ENCODE assay signal across 8 mouse cellular contexts in genomic region chr1:74949666-74950050, GRCm38 (mm10). TPM values are rescaled to one million over a fixed set of nuclear protein-coding genes. Genes with fewer than 3 reads are reported as not detected.
DNase-seq lines count a peak whose midpoint lies in the region; ATAC-seq and TF ChIP-seq lines count a peak whose summit lies in the region.

No protein-coding gene starts in this region.

- DNase-seq in cerebellum, adult 8-10 months, result no peak
- DNase-seq in embryonic facial prominence, embryonic 14.5 days (ENCODE audit: low spot score), result no peak
- DNase-seq in liver, postnatal 0 days, result peak; percentile 76
- no peak for DNase-seq in retina, embryonic 14.5 days (ENCODE audit: low spot score)
- DNase-seq in left cerebral cortex, postnatal 14 days (ENCODE audit: low spot score in 2 of 2), result no peak

- H3K4me3 ChIP-seq in embryonic facial prominence, embryonic 14.5 days (ENCODE audit: low read depth, low read length), result peak overlapping the region; percentile 43; the same call in 1 of the 2 replicates
- H3K4me3 ChIP-seq in intestine, postnatal 0 days (ENCODE audit: low read depth, low read length), result peak overlapping the region; percentile 70
- H3K4me3 ChIP-seq in liver, postnatal 0 days (ENCODE audit: low read depth, low read length), result peak overlapping the region; percentile 41

- H3K36me3 ChIP-seq in embryonic facial prominence, embryonic 14.5 days (ENCODE audit: control insufficient read depth, insufficient read depth, low read length), result no peaks in the 10 kb centered on the region
- H3K36me3 ChIP-seq in intestine, postnatal 0 days (ENCODE audit: control insufficient read depth, insufficient read depth), result peaks cover 20% of the 10 kb centered on the region; the same call in 1 of the 2 replicates
- H3K36me3 ChIP-seq in liver, postnatal 0 days (replicated peaks; ENCODE audit: insufficient read depth, low read length), result peaks cover 3% of the 10 kb centered on the region; the same call in 1 of the 2 replicates

- H3K27ac ChIP-seq in embryonic facial prominence, embryonic 14.5 days (replicated peaks; ENCODE audit: low read depth, low read length), result no peak overlapping the region
- H3K27ac ChIP-seq in intestine, postnatal 0 days (ENCODE audit: low read depth, low read length), result peak overlapping the region; percentile 95
- H3K27ac ChIP-seq in liver, postnatal 0 days (ENCODE audit: low read depth), result 0 out of 2 replicates have a peak overlapping the region, but pooled peaks have one; percentile 34

- WGBS in embryonic facial prominence, embryonic 14.5 days, result 3% methylated on average over 24 of the region's 24 CpGs
- WGBS in intestine, postnatal 0 days, result 2% methylated on average over 24 of the region's 24 CpGs
- 3% methylated on average over 24 of the region's 24 CpGs for WGBS in liver, postnatal 0 days (ENCODE audit: insufficient replicate concordance)

- TF ChIP-seq CTCF in intestine, postnatal 0 days (IDR thresholded peaks at IDR 0.05; ENCODE audit: low read depth), result no peak
- no peak for TF ChIP-seq CTCF in liver, postnatal 0 days (IDR thresholded peaks at IDR 0.05; ENCODE audit: low read depth)

- peak overlapping the region; percentile 71; the same call in 1 of the 2 replicates for H3K4me2 ChIP-seq in embryonic facial prominence, embryonic 14.5 days (ENCODE audit: low read depth, low read length)
- H3K4me2 ChIP-seq in intestine, postnatal 0 days (replicated peaks; ENCODE audit: low read depth), result peak overlapping the region; percentile 78
- H3K4me2 ChIP-seq in liver, postnatal 0 days (ENCODE audit: low read depth, low read length), result peak overlapping the region; percentile 76

- H3K4me1 ChIP-seq in embryonic facial prominence, embryonic 14.5 days (ENCODE audit: control insufficient read depth, insufficient read depth, low read length), result peaks cover 4% of the 10 kb centered on the region; the same call in 1 of the 2 replicates
- peaks cover 3% of the 10 kb centered on the region; the same call in 1 of the 2 replicates for H3K4me1 ChIP-seq in intestine, postnatal 0 days (replicated peaks; ENCODE audit: control insufficient read depth, insufficient read depth, low read length)
- H3K4me1 ChIP-seq in liver, postnatal 0 days (ENCODE audit: insufficient read depth), result peaks cover 6% of the 10 kb centered on the region; the same call in 1 of the 2 replicates

- H3K9ac ChIP-seq in embryonic facial prominence, embryonic 14.5 days (ENCODE audit: low read depth, low read length), result no peak overlapping the region
- peak overlapping the region; percentile 84 for H3K9ac ChIP-seq in intestine, postnatal 0 days (ENCODE audit: low read depth, low read length)
- H3K9ac ChIP-seq in liver, postnatal 0 days (replicated peaks), result peak overlapping the region; percentile 30; the same call in 1 of the 2 replicates

- no peak for TF ChIP-seq EP300 in liver, postnatal 0 days (IDR thresholded peaks at IDR 0.05; ENCODE audit: low read depth)

- H3K27me3 ChIP-seq in embryonic facial prominence, embryonic 14.5 days (replicated peaks; ENCODE audit: control insufficient read depth, insufficient read depth, low read length), result peaks cover 98% of the 10 kb centered on the region
- H3K27me3 ChIP-seq in intestine, postnatal 0 days (replicated peaks; ENCODE audit: control insufficient read depth, insufficient read depth, low read length), result peaks cover 38% of the 10 kb centered on the region
- peaks cover 66% of the 10 kb centered on the region for H3K27me3 ChIP-seq in liver, postnatal 0 days (ENCODE audit: insufficient read depth, low read length)

- H3K9me3 ChIP-seq in embryonic facial prominence, embryonic 14.5 days (ENCODE audit: control insufficient read depth, low read length), result no peaks in the 10 kb centered on the region
- no peaks in the 10 kb centered on the region for H3K9me3 ChIP-seq in intestine, postnatal 0 days (ENCODE audit: control insufficient read depth)
- no peaks in the 10 kb centered on the region for H3K9me3 ChIP-seq in liver, postnatal 0 days (ENCODE audit: low read length)

- ATAC-seq in cerebellum, adult (ENCODE audit: insufficient number of reproducible peaks, low FRiP score, low TSS enrichment), result 0 out of 2 replicates have a peak, but pooled peaks have one; percentile 24
- ATAC-seq in embryonic facial prominence, embryonic 14.5 days (ENCODE audit: low read depth), result no peak
- ATAC-seq in intestine, postnatal 0 days, result peak; percentile 66
- ATAC-seq in liver, postnatal 0 days, result peak; percentile 87
- no peak for ATAC-seq in erythroid progenitor cell, adult 5-6 weeks (replicated peaks; ENCODE audit: low FRiP score, poor library complexity, severe bottlenecking)

- intact Hi-C loops in left cerebral cortex, postnatal 14 days (cut with DNase I), result loop anchor here (5.0 kb wide), 1 partner anchor 68 kb away; no protein-coding TSS in a partner anchor

RNA-seq across cellular contexts. Expression of gene Ihh, which starts 1.8 kb away (rescaled TPM):
- polyA plus RNA-seq in embryonic facial prominence, embryonic 14.5 days (2014; fragmentation: Nextera tagmentation; extraction: Ambion mirVana), result 2.0 and 2.2 TPM in 2 replicates
- 24.9 and 25.3 TPM in 2 replicates for polyA plus RNA-seq in intestine, postnatal 0 days (2015; fragmentation: Nextera tagmentation; extraction: Ambion mirVana)
- polyA plus RNA-seq in liver, postnatal 0 days (2015; fragmentation: Nextera tagmentation; extraction: Ambion mirVana), result 1.1 TPM in 2 replicates
- not detected in 2 replicates for total RNA-seq in erythroid progenitor cell, adult 5-6 weeks (2015; ENCODE audit: low replicate concordance)
- not detected in 2 replicates for total RNA-seq in erythroid progenitor cell, adult 5-6 weeks (2017; ENCODE audit: low replicate concordance)
- under 1 TPM; 0.30 to 0.33 TPM for total RNA-seq in left cerebral cortex, postnatal 14 days (2021)

RNA-seq across cellular contexts. Expression of gene Cfap65, which starts 14.3 kb away (rescaled TPM):
- polyA plus RNA-seq in embryonic facial prominence, embryonic 14.5 days (2014; fragmentation: Nextera tagmentation; extraction: Ambion mirVana), result 0.25 and 1.2 TPM in 2 replicates
- polyA plus RNA-seq in intestine, postnatal 0 days (2015; fragmentation: Nextera tagmentation; extraction: Ambion mirVana), result 0.03 and 0.04 TPM in 2 replicates
- not detected in 2 replicates for polyA plus RNA-seq in liver, postnatal 0 days (2015; fragmentation: Nextera tagmentation; extraction: Ambion mirVana)
- not detected in 2 replicates for total RNA-seq in erythroid progenitor cell, adult 5-6 weeks (2015; ENCODE audit: low replicate concordance)
- not detected in 2 replicates for total RNA-seq in erythroid progenitor cell, adult 5-6 weeks (2017; ENCODE audit: low replicate concordance)
- 1 to 10 TPM; 1.9 TPM for total RNA-seq in left cerebral cortex, postnatal 14 days (2021)

RNA-seq across cellular contexts. Expression of gene Cryba2, which starts 56.7 kb away (rescaled TPM):
- not detected in 2 replicates for polyA plus RNA-seq in embryonic facial prominence, embryonic 14.5 days (2014; fragmentation: Nextera tagmentation; extraction: Ambion mirVana)
- polyA plus RNA-seq in intestine, postnatal 0 days (2015; fragmentation: Nextera tagmentation; extraction: Ambion mirVana), result 0.71 and 1.2 TPM in 2 replicates
- not detected in 2 replicates for polyA plus RNA-seq in liver, postnatal 0 days (2015; fragmentation: Nextera tagmentation; extraction: Ambion mirVana)
- not detected in 2 replicates for total RNA-seq in erythroid progenitor cell, adult 5-6 weeks (2015; ENCODE audit: low replicate concordance)
- not detected in 2 replicates for total RNA-seq in erythroid progenitor cell, adult 5-6 weeks (2017; ENCODE audit: low replicate concordance)
- under 1 TPM in 1 of 2 experiments, not detected in 1; 0.51 TPM for total RNA-seq in left cerebral cortex, postnatal 14 days (2021)

Comparison
In these comparisons a context has a peak if more than half of its experiments do, and no peak if none do; other contexts are left out.
1. ATAC-seq: peak in cerebellum, adult (single experiment), intestine, postnatal 0 days (single experiment) and liver, postnatal 0 days (single experiment); none in embryonic facial prominence, embryonic 14.5 days (single experiment) and erythroid progenitor cell, adult 5-6 weeks (single experiment).
2. Peak in every context shown above with its lines, with median percentiles within 50 percentile points of each other: H3K4me2 ChIP-seq and H3K4me3 ChIP-seq.